Mouse (Mus musculus) kidney, postnatal 0 days (tissue): ENCODE measurements around the gene Cabp2. TPM values are rescaled to one million over a fixed set of nuclear protein-coding genes. Genes with fewer than 3 reads are reported as not detected.

Experiments
- ATAC-seq: fragments of 200-750 bp; cut with Nextera tagmentation; replicated peaks from 2 replicates; pipeline ENCODE4 v1.8.0; 2017; ENCODE audit warnings: low read depth, moderate number of reproducible peaks, moderate TSS enrichment, moderate library complexity; ENCODE audit not compliant: low FRiP score
- DNase-seq: peaks from one replicate; pipeline ENCODE4 v3.0.0-alpha.2; 2016; ENCODE audit warnings: low spot score
- H3K27ac ChIP-seq: fragments of 300-500 bp; sonication (generic); 2 replicates; pipeline ENCODE4 v1.5.1; 2014; ENCODE audit warnings: mild to moderate bottlenecking
- H3K27me3 ChIP-seq: fragments of 300-500 bp; sonication (generic); 2 replicates; pipeline ENCODE4 v1.6.1; 2014; ENCODE audit warnings: low read length, mixed read lengths; ENCODE audit not compliant: insufficient read depth
- H3K36me3 ChIP-seq: fragments of 300-500 bp; sonication (generic); 2 replicates; pipeline ENCODE4 v1.6.1; 2014; ENCODE audit warnings: low read length, mixed read lengths; ENCODE audit not compliant: insufficient read depth
- H3K4me1 ChIP-seq: fragments of 300-500 bp; sonication (generic); replicated peaks from 2 replicates; pipeline ENCODE4 v1.6.1; 2014; ENCODE audit warnings: antibody characterized with exemption, low read length, mixed read lengths; ENCODE audit not compliant: insufficient read depth
- H3K4me2 ChIP-seq: fragments of 300-500 bp; sonication (generic); 2 replicates; pipeline ENCODE4 v1.6.1; 2014; ENCODE audit warnings: mild to moderate bottlenecking, low read length, moderate library complexity, mixed read lengths
- H3K4me3 ChIP-seq: fragments of 300-500 bp; sonication (generic); replicated peaks from 2 replicates; pipeline ENCODE4 v1.5.1; 2014; ENCODE audit warnings: low read depth, low read length
- H3K9ac ChIP-seq: fragments of 300-500 bp; sonication (generic); 2 replicates; pipeline ENCODE4 v1.6.1; 2014; ENCODE audit warnings: low read depth, low read length
- H3K9me3 ChIP-seq: fragments of 300-500 bp; sonication (generic); replicated peaks from 2 replicates; pipeline ENCODE4 v1.6.1; 2016; ENCODE audit warnings: low read length, inconsistent platforms, mixed read lengths
- CTCF ChIP-seq: IDR thresholded peaks from 2 replicates; pipeline ENCODE4 v1.5.1; 2016; ENCODE audit warnings: antibody characterized with exemption, low read depth, mild to moderate bottlenecking, moderate library complexity
- WGBS: fragments of 180-500 bp; shearing (Covaris S2); extraction: QIAGEN DNeasy Blood & Tissue Kit; methylation state at CpG from one replicate; pipeline ENCODE4 v1.1.7; 2014; 5-methylcytosine and 5-hydroxymethylcytosine counted together
- polyA plus RNA-seq: library from polyadenylated mRNA; unstranded; fragments of >200 nt; fragmentation: Nextera tagmentation; extraction: Ambion mirVana; gene quantifications from 2 replicates; pipeline ENCODE4 v1.2.1, GENCODE M21; 2015

The Cabp2 gene
- polyA plus RNA-seq, 1 experiment from 2014 or later = 2.4 TPM

DNA sequence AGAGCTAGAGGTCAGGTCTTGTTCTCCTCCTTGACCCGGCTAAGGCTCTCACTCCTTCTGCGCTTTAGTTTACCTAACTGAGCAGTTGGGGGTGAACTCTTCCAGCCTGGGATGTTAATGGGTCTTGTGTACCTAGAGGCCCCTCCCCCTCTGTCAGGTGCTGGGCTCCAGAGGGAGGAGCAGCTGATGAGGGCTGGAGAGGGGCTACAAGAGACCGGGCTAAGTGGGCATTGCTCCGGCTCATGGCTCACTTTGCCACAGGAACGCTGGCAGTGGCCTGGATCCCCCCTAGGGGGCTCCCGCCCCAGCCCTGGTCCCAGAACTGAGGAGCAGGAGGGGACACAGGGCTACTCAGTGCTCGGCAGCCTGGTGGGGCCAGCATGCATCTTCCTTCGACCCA lies 2.4 kb downstream of the Cabp2 start:
- no peaks in the 10 kb centered on the region for H3K36me3 ChIP-seq
- H3K4me3 ChIP-seq = no peak overlapping the region
- DNase-seq (no peak), ATAC-seq (no peak)
- H3K27ac ChIP-seq = no peak overlapping the region
- no peaks in the 10 kb centered on the region for H3K4me1 ChIP-seq
- H3K27me3 ChIP-seq = no peaks in the 10 kb centered on the region
- WGBS = 29% methylated on average over 8 of the region's 8 CpGs
- H3K9ac ChIP-seq = no peak overlapping the region
- TF ChIP-seq CTCF = peak; percentile 31; the same call in 1 of the 2 replicates
- no peaks in the 10 kb centered on the region for H3K9me3 ChIP-seq
- no peak overlapping the region for H3K4me2 ChIP-seq

DNA sequence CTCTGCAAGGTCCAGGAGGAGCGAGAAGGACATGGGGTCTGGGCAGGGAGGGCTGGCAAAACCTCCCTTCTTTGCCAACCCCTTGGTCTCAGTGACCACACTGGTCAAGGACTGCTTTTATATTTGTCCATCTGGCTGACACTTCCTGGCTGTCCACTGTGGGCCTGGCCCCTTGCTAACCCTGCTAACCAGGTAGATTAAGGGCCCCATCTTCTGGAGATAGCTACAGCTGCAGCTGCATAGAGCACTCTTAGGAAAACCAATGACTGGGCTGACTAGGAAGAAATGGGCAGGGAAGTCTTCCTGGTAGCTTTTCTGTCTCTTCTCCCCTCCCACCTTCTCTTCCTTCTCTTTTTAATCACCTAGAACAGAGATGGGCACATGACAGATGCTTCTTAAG lies 3.6 kb downstream of the Cabp2 start:
- no peak overlapping the region for H3K4me2 ChIP-seq
- DNase-seq (peak; percentile 63), ATAC-seq (peak; percentile 26; the same call in 1 of the 2 replicates)
- H3K27me3 ChIP-seq = no peaks in the 10 kb centered on the region
- H3K9ac ChIP-seq = no peak overlapping the region
- peak; percentile 72 for TF ChIP-seq CTCF
- no peaks in the 10 kb centered on the region for H3K9me3 ChIP-seq
- H3K4me1 ChIP-seq = no peaks in the 10 kb centered on the region
- no peak overlapping the region for H3K4me3 ChIP-seq
- H3K36me3 ChIP-seq = no peaks in the 10 kb centered on the region
- 75% methylated on average over 1 of the region's 1 CpGs for WGBS
- no peak overlapping the region for H3K27ac ChIP-seq

DNA sequence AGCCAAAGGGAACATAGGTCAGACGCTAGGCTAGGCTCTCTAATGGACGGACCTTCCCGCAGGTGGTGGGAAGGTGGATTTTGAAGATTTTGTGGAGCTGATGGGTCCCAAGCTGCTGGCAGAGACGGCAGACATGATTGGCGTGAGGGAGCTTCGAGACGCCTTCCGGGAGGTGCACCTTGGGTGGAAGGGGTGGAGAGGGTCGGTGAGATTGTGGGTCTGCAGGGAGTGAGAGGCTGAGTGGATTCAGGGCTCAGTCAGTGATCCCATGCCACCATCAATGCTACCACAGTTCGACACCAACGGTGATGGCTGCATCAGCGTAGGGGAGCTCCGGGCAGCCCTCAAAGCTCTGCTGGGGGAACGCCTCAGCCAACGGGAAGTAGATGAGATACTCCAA lies 4.8 kb downstream of the Cabp2 start:
- no peaks in the 10 kb centered on the region for H3K36me3 ChIP-seq
- 91% methylated on average over 15 of the region's 15 CpGs for WGBS
- no peak overlapping the region for H3K9ac ChIP-seq
- no peak overlapping the region for H3K4me3 ChIP-seq
- no peaks in the 10 kb centered on the region for H3K27me3 ChIP-seq
- no peak overlapping the region for H3K27ac ChIP-seq
- no peaks in the 10 kb centered on the region for H3K9me3 ChIP-seq
- no peaks in the 10 kb centered on the region for H3K4me1 ChIP-seq
- ATAC-seq = no peak
- no peak for DNase-seq
- H3K4me2 ChIP-seq = no peak overlapping the region
- no peak for TF ChIP-seq CTCF

DNA sequence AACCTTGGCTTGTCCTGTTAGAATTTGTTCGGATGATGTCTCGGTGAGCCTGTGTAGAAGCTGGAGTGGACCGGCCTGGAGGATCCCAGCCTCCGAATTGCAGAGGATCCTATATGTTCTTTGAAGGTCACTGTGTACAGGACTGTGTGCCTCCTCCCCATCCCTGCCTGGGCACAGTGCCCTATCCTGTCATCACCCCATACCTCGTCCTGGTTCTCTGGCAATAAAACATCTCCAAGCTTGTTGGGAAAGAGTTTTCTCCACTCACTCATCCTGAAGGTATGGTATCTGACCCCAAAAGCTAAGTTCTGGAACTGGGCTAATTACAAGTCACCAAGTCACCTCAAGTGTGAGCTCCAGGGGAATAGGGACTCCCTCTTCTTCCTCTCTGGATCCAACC lies 5.7 kb downstream of the Cabp2 start:
- WGBS = 82% methylated on average over 5 of the region's 5 CpGs
- DNase-seq = no peak

DNA sequence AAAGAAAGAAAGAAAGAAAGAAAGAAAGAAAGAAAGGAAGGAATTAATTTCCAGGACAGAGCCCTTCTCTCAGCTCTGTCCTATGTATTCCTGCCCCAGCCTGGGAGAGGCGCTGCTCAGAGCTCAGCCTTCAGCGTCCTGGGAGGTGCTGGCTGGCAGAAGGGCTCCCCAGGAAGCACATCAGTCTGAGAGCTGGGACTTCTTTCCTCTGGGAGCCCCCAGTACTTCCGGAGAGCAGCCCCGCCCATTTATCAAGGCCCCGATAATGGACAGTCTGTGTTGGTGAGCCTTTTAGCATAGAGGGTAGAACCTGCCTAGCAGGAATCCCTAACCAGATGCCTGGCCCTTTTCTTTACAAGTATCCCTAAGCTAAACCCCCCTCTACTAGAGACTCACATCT lies 6.8 kb downstream of the Cabp2 start:
- Histone ChIP-seq H3K4me3 (no peak overlapping the region), H3K4me2 (no peak overlapping the region), H3K9ac (no peak overlapping the region), H3K27me3 (no peaks in the 10 kb centered on the region), H3K9me3 (no peaks in the 10 kb centered on the region), H3K27ac (no peak overlapping the region), H3K36me3 (no peaks in the 10 kb centered on the region), H3K4me1 (no peaks in the 10 kb centered on the region)
- TF ChIP-seq CTCF = no peak
- ATAC-seq (no peak), DNase-seq (no peak)
- WGBS = 32% methylated on average over 5 of the region's 5 CpGs

More for the DNA sequence above, 5.7 kb downstream of the Cabp2 start:
- Histone ChIP-seq H3K9ac (no peak overlapping the region), H3K27ac (no peak overlapping the region), H3K27me3 (no peaks in the 10 kb centered on the region), H3K4me1 (no peaks in the 10 kb centered on the region), H3K36me3 (no peaks in the 10 kb centered on the region), H3K4me3 (no peak overlapping the region), H3K9me3 (no peaks in the 10 kb centered on the region), H3K4me2 (no peak overlapping the region)
- TF ChIP-seq CTCF = no peak
- no peak for ATAC-seq

DNA sequence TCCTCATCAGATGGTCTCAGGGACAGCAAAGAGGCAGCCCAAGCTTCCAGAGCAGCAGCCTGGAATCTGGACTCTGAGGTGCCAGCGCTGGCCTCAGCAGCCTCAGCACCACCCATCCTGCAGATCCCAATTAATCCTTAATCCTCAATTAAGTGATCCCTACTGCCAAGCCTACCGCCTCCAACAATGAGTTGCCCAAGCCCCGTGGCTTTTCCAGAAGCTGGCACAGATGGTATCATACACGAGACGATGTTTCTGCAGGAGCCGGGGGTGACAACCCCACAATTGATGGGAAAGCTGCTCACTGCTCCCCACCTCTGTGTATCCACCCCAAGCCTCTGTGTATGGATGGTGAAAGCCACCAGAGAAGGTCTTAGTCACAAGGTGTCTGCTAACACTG lies 7.8 kb downstream of the Cabp2 start:
- no peak overlapping the region for H3K27ac ChIP-seq
- WGBS = 74% methylated on average over 6 of the region's 6 CpGs
- ATAC-seq = no peak
- no peak for DNase-seq
- no peaks in the 10 kb centered on the region for H3K9me3 ChIP-seq
- TF ChIP-seq CTCF = no peak
- no peak overlapping the region for H3K4me2 ChIP-seq
- H3K4me3 ChIP-seq = no peak overlapping the region
- H3K27me3 ChIP-seq = no peaks in the 10 kb centered on the region
- no peaks in the 10 kb centered on the region for H3K36me3 ChIP-seq
- no peaks in the 10 kb centered on the region for H3K4me1 ChIP-seq
- no peak overlapping the region for H3K9ac ChIP-seq

DNA sequence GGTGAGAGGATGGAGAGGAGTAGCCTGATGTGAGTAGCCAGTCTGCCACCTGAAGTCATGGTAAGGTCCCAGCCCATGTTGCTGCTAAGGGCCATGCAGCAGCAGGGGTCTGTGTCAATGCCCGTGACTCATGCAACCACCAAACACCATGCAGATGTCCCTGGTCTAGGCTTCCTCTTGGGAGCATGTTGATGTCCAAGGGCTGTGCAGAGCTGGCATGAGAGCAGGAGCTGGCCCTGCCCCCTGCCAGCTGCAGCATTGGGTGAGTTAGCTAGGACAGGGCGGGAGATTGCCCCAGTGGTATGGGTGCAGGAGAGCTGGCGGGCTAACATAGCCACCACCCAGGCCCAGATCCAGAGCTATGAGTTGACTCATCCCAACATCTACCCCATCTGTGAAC lies 9.1 kb downstream of the Cabp2 start:
- ATAC-seq (no peak), DNase-seq (no peak)
- no peak for TF ChIP-seq CTCF
- WGBS = 92% methylated on average over 3 of the region's 3 CpGs
- no peaks in the 10 kb centered on the region for H3K36me3 ChIP-seq
- no peak overlapping the region for H3K27ac ChIP-seq
- no peaks in the 10 kb centered on the region for H3K27me3 ChIP-seq
- no peaks in the 10 kb centered on the region for H3K9me3 ChIP-seq
- no peaks in the 10 kb centered on the region for H3K4me1 ChIP-seq
- no peak overlapping the region for H3K4me2 ChIP-seq
- H3K4me3 ChIP-seq = no peak overlapping the region
- no peak overlapping the region for H3K9ac ChIP-seq
